Mouse (Mus musculus): ENCODE data around the gene Ctse.

GRCm38 (mm10) chr1:131660716-131661472 lies 22.8 kb downstream of the Ctse start:
- TF ChIP-seq CTCF (IDR thresholded peaks at IDR 0.05; ENCODE audit: borderline replicate concordance, control insufficient read depth, extremely low read depth, insufficient read depth, low read length, poor library complexity) (no peak), POLR2A (IDR thresholded peaks at IDR 0.05; ENCODE audit: control insufficient read depth, extremely low read depth, insufficient read depth, low read length, poor library complexity) (no peak)

All from thymus, adult 2 months (tissue).